Mouse (Mus musculus) heart, adult 11 months (tissue): ENCODE data around the gene Kif3a.

Source experiments
- DNase-seq: peaks from one replicate; pipeline ENCODE4 v3.0.0; 2022

Kif3a gene

DNA sequence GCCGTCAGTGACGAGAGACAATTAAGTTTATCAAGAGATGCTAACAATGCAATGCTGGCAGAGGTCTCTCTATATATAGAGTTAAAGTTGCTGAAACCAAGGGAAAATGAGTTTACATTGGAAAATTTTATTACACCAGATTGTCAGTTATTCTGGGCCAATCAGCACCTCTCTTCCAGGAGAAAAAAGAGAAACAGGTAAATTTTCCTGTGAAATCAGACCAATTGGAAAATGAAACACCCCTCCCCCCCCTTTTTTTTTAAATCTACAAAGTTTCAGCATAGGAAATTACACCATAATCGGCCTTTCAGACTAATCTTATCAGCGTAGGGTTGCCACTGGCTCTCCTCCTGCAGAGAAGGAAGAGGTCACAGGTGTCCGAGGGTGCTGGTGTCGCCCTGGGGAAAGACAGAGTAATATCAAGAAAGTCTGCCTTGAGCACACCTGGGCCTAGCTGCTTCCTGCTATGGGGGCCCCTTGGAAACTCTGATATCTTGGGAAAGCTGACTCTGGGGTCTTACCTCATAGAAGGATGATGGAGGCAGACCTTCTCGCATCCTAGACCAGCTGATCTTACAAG, 51.5 kb downstream of the Kif3a start, which contains the start of gene Il4:
TSS of gene Il4 (minus strand) at position 51 of the 580 bp plus-strand sequence.
- no peak for DNase-seq

DNA sequence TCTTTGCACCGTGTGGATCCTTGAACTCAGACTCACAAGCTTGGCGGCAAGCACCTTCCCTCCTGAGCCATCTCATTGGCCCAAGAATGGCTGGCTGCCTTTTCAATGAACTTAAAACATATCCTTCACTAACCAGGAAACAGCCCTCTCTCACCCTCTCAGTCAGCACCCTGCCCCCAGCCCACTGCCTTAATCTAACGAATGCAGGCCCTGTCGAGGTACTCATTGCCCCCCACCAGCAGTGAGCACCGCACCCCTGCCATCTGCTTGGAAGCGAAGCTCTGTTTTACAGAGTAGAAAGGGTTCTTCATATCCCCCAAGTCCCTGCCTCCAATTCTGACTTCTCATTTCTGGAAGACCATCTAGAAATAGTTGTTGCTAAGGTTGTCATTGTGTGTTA, 52.2 kb downstream of the Kif3a start:
- no peak for DNase-seq

DNA sequence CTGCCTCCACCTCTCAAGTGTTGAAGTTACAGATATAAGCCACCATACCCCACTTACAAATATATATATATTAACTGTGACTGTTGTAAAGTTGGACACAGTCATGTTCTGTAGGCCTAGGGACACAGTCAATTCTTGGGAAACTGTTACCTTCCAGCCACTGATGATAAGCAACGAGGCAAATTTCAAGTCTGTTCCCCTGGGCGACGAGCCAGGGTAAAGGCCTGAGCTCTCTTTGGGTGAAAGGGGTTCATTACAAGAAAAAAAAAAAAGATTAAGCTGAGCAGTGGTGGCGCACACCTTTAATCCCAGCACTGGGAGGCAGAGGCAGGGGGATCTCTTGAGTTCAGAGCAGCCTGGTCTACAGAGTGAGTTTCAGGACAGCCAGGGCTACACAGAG, 52.9 kb downstream of the Kif3a start:
- DNase-seq: no peak

DNA sequence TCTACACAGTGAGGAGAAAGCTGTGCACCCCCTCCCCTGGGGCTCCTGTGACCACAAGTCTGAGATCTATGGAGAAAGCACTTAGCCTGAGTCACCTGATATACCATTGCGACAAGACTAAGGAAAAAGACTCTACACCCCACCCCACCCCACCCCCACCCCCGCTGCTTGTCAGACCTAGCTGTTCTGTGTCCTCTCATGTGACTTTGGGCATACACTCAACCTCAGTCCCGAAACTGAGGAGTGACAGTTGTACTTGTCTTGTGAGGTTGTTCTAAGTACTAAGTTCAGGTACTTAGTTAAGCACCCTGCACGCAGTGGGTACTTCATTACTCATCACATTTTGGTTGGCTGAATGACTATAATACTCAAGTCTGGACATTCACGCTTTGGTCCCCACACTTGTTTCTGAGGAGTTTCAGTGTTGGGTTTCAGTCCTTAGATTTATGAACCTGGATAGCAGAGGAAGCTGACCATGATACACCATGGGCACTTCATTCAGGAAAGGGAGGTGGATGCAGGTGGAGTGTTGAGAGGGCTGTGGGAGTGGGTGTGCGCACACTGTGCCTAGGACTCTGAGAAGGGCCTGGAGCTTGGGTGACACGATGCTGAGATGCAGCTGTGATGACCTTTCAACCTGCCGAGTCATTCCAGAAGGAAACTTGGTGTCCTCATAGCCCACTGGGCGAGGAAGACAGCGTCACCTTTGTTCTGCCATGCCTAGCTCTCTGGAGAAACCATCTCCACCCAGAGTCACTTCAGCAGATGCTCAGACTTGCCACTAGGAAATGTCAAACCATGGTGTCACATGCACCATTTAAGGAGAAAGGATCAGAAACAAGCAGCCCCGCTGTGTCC, 54.6 kb downstream of the Kif3a start:
- no peak for DNase-seq

DNA sequence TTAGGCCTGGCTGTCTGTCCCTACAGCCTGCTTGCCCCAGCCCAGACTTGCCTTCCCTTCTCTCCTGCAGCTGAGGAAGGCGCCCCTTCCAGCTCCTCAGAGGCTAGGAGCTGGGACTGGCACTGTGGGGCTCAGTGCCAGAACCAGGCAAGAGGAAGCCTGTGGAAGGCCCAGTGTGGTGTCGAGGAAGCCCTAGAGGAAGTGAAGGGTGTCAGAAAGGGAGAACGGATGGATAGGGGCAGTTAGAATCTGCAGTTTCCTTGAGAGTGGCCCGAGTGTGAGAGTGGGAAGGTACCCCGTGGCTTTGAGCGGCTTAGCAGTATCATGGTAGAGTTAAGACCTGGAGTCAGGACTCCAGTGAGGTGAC, 55.2 kb downstream of the Kif3a start:
- DNase-seq: no peak

DNA sequence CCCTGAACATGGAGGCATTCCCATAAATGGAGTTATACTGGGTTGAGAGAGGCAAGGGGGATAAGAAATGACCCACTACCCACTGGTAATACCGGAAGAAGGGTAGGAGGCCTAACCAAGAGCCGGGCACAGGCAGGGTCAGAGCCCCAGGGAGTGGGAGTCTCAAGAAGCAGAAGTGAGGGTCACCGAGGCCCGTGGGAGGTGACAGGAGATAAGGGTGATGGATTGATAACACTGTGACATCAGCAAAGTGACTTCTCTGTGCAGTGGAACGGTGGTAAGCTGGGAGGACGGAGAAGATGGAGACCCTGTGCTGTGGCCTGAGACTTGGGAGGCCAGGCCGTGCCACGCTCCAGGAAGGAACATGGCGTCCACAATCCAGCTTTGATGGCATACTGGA, 56.4 kb downstream of the Kif3a start:
- no peak for DNase-seq

DNA sequence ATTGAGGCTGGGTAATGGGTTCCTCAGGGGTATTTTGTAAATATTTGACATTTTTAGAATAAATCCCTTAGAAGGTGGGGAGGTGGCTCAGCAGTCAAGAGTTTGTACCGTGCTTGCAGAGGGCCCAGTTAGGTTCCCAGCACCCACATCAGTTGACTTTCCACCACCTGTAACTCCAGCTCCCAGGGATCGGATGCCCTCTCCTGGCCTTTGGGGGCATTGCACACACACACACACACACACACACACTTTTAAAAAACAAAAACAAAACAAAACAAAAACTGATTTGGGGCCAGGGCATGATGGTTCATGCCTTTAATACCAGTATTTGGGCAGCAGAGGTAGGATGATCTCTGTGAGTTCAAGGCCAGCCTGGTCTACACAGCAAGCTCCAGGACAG, 56.9 kb downstream of the Kif3a start:
- DNase-seq: no peak

DNA sequence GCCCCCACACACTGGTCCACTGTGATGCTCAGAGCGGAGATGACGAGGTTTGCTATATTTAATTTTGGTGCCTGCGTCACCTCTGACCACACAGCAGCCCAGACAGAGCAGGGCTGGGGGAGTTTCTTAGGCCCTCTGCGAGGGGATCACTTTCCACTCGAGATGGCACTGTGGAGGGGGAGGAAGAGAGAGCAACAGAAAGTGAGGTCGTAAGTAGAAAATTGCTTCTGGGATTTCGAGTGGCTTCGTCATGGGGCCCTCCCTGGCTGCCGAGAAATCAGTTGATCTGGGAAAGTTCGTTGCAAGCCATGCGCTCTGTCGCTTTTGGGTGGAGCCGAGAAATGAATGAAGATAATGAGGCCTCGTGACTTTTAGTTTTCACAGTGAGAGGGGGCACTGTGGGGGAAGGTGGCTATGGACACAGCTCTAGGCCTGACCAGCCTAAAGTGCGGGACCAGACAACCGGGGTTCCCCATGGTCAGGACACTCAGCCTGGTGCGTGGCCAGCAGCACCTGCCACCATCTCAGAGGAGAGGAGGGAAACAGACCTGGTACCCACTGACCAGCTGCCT, 59.7 kb downstream of the Kif3a start:
- no peak for DNase-seq

DNA sequence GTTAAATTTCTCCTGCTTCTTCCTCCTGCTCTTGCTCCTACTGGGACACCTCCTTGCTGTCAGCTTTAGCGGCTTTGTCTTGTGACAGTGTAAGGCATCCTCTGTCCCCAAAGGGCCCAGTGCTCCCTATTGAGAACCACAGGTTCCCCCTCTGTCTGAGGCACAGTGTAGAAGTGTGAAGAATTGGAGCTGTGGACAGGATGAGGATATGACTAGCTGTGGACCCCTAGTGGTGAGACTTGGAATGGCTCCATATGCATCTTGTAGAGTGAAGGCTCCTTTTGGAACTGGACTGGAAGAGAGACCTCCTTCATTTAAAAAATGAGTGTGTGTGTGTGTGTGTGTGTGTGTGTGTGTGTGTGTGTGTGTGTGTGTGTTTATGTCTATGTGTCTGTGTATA, 60.7 kb downstream of the Kif3a start:
- DNase-seq: peak; percentile 93

DNA sequence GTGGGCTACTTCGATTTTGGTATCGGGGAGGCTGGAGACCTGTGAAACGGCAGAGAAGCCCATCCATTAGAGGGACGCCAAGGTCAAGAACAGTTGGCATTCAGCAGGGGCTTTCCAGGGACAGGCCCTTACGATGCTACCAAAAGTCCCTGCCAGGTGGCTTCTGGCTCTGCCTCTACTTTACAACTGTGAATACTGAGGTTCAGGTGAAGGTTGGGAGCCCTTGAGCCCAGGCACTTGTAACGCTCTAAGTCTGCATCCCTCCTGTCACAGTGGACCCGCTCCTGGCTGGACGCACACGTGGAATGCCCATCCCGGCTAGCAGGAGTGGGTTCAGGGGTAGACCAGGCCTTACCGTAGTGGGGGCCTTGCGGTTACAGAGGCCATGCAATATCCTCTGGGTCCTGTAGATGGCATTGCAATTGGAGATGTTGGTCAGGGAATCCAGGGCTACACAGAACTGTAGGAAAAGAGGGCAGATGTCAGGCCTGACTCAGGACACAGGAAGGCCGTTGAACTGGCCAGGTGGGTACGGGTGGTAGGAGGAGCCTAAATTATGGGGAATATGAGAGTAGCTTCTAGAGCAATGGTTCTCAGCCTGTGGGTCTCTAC, 65.0 kb downstream of the Kif3a start:
- no peak for DNase-seq

DNA sequence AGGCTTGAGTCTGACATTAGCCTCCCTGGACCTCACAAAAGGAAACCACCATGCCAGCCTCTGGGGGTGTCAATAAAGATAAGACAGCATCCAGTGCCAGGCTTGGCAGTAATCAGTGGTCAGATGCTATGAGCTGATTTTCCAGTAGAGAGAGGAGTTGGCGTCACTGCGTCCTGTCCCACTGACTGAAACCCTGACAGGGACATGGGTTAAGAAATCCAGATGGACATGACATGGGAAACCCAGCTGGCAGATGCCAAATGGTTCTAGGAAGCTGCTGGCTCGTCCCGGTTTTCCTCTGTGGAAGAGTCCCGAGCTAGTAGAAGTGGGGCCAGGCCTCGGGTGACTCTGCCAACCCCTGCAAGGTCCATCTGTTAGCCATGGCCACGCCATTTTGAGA, 66.5 kb downstream of the Kif3a start:
- peak; percentile 82 for DNase-seq

DNA sequence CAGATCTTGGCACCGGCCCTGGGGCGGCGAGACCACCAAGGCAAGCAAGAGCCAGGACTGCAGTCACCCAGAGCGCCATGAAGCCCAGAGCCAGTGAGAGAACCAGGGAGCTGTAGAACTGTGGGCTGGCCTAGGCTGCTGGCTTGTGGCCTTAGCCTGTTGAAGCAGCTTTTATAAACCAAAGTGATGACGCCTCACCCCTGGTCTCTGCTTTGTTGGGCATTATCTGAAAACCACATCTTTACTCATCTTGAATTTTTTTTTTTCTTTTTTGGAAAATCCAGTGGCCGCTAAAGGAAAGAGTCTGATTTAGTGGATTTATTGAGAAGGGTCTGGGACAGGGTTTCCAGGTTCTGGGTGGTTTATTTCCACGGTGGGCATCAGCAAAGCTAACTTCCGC, 67.4 kb downstream of the Kif3a start, which contains the start of gene Il13:
TSS of gene Il13 (minus strand) at position 147 of the 400 bp plus-strand sequence.
- DNase-seq: peak; percentile 87

DNA sequence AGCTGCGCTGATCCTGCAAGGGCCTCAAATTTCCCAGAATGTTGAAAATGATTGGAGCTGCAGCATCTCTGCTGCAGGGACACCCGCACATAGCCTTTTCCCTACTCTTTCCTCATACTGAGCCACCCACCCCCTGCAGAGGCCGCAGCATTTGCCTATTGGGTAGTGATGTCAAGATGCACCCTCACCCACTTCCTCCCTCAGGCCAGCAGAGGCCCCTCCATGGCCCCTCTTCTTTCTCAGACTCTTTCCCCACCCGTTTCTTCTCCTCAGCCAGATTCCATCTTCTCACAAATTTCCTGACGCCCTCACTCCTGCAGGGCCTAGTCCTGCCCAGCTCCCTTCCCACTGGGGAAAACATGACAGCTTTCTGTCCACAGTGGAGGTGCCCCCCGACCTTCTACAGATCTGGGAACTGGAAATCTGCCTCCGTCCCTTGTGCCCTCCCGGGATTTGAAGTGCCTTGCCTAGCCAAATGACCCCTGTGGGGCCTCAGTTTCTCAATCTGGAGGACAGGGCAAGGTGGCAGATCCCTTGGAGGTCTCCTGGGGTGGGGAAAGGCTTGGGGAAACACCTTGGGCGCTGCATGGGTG, 68.5 kb downstream of the Kif3a start:
- DNase-seq: peak; percentile 80

DNA sequence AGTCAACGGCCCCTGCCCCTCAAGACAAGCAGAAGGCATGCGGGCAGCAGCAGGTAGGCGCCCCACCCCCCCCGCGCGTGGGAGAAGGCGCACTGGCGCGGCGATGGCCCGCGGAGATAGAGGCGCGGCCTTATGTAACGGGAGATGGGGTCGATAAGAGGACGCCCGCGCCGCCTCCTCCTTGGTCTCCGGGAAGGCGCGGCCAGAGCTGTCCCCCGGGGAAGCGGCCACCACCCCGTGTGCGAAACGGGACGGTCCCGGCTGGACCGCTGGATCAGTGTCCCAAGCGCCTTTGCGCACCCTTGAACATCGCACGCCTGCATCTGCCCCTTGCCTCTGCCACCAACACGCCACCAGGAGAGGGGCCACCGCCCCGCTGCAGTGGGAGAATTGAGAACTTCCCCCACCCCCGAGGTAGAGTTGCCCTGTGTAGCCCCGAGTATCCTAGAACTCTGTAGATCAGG, 69.0 kb downstream of the Kif3a start:
- peak; percentile 88 for DNase-seq

DNA sequence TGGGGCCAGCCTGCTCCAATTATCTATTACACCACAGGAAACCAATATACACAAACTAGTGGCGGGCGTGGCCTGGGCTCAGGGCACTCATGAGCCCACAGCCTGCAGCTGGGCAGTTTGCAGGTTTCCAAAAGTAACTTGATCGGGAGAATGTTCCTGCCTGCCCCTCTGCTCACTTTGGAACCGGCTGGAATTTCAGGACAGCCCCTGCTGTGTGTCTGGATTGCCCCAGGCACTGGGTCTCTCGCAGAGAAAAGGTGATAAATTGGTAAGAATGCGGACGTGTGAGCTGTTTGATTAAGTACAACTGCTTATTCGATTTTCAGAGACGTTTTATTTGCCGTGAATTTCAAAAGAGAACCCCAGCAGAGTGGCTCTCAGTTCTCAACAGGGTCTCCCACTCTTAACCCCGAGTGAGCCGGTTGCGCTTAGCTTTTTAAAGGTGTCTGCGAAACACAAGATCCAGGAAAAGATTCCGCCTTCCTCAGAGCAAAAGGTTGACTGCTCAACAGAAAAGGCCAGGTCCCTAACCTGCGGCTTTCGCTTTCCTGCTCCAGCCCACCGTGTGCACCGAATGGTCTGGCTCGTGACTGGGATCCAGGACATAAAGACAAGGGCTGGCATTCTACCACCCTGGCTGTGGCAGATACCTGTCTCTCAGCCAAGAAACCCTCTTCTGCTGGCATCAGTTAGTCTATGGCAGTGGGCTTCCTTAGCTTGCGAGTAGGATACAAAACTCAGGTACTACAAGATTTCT, 70.0 kb downstream of the Kif3a start:
- peak; percentile 58 for DNase-seq

DNA sequence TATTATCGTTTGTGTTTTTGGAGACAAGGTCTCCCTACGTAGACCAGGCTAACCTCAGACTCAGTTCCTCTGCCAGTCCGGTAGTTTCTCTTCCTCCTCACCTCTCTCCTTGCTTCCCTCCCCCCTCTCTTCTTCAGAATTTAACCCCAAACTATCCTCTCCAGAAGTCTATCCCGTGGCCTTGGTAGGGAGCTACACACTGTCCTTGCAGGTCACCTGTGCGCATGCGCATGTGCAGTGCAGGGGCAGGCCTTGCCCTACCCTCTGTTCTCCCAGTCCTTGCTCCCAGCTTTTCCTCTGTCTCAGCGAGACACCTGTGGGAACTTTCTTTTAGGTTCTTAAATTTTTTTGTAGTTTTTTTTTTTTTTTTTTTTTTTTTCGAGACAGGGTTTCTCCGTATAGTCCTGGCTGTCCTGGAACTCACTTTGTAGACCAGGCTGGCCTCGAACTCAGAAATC, 70.7 kb downstream of the Kif3a start:
- DNase-seq: peak; percentile 59

DNA sequence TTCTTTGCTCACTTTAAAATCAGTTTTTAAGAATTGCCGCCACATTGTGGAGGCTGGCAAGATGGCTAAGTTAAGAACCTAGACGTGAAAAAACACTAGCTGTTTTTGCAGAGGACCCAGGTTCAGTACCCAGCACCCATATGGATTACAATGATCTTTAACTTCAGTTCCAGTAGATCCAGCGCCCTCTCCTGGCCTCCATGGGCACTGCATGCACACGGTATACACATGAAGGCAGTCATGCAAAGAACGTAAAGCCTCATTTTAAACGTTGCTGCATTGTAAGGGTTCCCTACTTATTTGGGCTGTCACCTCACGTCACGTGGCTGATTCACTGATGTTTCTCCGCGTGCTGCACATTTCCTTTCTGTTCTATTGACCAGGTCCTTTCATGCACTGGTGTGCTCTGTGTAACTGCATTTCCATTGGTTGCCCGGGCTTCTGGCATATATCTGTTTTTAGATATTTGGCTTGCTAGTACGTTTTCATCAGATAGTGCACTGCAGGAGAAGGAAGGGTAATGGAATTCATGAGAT, 75.6 kb downstream of the Kif3a start:
- no peak for DNase-seq

DNA sequence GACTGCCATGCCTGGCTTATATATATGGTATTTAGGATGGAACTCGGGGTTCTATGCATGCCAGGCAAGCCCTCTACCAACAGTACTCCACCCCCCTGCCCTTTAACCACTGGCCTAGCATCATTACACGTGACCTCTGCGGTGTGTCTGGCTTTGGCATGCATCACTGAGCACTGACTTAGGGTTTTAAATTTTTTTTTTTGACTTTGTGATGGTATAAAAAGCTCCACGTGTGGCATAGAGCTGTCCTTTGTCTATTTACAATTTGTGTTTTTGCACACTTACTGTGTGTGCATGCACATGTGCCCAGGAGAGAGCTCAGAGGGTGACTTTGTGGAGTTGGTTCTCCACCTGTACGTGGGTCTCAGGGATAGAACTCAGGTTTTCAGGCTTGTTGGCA, 76.8 kb downstream of the Kif3a start:
- no peak for DNase-seq

DNA sequence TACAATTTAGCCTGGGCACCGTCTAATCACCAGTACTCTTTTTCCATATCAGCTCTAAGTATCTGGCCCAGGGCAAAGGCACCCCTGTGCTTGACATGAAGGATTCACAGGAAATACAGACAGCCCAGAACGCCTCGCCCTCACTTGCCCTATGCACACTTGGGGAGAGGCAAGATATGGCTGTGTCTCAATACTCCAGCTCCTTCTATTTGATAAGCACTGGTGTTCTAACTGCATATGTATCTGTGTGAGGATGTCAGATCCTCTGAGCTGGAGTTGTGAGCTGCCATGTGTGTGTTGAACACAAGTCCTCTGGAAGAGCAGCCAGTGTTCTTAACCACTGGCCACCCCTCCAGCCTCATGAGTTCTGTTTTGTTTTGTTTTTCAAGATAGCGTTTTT, 84.3 kb downstream of the Kif3a start:
- no peak for DNase-seq
